Mouse (Mus musculus) ovary, postnatal 36 days (tissue): ENCODE results near the gene Phox2a.

Experiments used
- DNase-seq: peaks from one replicate; pipeline ENCODE4 v3.0.0; 2022; ENCODE audit warnings: low spot score, mixed read lengths

Phox2a gene

DNA sequence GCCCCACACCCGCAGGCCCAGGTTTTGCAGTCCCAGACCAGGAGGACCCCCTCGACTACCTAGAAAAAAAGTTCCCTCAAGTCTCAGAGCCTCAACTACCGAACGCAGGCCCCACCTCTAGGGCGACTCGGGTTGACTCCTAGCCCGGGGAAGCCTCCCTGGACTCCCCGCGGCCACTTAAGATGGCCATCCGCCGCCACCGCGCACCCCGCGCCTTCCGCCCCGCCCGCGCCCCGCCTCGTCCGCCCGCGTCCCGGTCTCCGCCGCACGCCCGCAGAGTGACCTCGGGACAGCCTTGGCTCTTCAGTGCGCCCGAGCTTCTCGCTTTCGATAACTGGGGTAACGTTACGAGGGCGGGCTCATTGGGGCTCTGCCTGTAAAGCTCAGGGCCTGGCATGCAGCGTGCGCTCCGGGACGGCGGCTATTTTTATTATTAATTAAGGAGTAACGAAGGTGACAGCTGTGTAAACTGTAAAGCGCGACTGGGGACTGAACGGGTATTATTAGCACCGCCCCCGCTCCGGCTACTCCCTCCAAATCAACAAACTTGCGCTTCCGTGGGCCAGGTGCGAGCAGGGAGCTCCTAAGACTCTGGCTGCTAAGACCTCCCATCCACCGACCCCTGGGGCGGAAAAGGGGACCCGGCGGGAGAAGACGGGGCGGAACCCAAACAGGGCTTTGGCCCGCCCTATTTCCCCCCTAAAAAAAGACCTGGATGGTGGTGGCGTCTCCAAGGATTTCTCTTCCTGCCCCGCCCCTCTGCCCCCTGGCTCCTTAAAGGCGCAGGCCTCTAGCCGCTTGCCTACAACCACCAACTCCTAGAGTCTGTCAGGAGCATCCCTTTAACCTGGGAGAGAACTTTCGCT, 19.7 kb downstream of the Phox2a start, which contains the start of gene Inppl1:
TSS of gene Inppl1 (minus strand) at position 624 of the 866 bp plus-strand sequence.
- peak; percentile 89 for DNase-seq

GRCm38 (mm10) chr7:101844186-101844585, 26.1 kb downstream of the Phox2a start:
- DNase-seq, result no peak

DNA sequence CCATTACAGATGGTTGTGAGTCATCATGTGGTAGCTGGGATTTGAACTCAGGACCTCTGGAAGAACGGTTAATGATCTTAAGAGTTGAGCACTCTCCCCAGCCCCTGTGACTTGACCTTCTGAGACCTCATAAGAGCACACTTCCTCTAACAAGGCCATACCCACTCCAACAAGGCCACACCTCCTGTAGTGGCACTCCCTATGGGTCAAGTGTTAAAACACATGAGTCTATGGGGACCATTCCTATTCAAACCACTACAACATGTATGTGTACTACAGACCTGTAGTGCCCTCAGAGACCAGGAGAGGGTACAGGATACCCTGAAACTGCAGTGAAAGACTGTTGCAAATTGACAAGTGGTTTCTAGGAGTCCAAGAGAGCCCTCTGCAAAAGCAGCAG, 29.8 kb downstream of the Phox2a start:
- DNase-seq, result no peak

DNA sequence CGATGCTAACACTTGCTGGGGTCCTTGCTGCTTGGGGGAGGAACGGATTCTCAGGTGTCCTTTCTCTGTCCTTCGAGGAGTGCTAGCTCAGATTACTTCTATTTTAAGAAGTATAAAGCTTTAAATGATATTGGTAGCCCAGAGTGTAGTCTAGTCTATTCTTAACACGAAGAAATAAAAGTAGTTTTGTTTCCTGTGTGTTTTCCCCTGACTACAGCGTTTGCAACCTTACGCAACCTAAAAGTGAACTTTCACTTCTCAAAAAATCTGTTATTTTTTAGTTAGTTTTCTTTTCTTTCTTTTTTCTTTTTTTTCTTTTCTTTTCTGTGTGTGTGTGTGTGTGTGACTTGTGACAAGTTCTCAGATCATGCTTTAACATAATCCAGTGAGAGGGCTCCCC, 33.6 kb downstream of the Phox2a start:
- DNase-seq, result no peak

- DNase-seq, result no peak
These were observed 34.7 kb downstream of the Phox2a start for GRCm38 (mm10) chr7:101852846-101853245.

DNA sequence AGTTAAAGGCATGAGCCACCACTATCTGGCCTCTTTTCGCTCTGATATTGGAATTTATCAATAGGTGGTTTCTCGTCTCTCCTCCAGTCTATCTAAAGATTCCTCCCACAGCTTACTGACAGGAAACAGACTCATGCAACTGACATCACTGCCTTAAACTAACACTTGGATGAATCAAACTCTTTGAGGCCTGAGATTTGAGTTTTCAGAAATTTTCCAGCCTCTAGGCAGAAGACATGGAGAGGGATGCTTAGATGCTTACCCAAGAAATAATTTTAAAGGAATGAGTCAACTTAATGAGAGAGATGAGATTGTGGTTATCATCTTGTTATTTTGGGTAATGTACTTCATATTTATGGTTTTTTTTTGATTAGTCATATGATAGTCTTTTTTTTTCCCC, 35.7 kb downstream of the Phox2a start:
- no peak for DNase-seq

DNA sequence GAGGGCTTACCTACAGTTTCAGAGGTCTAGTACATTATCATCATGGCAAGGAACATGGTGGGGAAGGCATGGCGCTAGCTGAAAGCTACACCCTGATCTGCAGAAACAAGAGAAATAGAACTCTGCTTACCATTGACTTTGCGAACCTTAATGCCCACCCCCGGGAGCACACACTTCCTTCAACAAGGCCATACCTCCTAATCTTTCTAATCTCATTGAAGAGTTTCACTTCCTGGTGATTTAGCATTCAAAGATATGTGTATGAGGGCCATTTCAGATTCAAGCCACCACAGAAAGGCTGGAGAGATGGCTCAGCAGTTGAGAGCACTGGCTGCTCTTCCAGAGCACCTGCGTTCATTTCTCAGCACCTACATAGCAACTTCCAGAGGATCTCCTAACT, 39.0 kb downstream of the Phox2a start, which contains the start of gene Folr2:
TSS of gene Folr2 (minus strand) at position 101 of the 400 bp plus-strand sequence.
- no peak for DNase-seq

DNA sequence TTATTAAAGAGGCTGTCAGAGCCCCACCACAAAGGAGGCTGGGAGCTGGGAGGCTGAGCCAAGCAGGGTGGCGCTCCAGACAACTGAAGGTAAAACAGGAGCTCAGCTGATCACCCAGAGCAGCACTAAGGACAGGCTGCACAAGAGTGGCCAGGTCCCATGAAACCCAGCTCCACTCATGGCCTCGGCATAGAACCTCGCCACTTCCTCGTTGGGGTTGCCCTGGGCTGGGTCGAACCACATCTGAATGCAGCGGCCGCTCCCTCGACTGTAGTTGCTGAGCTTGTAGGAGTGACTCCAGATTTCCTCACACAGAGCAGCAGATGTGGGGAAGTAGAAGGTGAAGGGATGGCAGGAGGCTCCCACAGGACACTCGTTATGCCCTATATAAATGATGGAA, 40.2 kb downstream of the Phox2a start:
- DNase-seq, result no peak

DNA sequence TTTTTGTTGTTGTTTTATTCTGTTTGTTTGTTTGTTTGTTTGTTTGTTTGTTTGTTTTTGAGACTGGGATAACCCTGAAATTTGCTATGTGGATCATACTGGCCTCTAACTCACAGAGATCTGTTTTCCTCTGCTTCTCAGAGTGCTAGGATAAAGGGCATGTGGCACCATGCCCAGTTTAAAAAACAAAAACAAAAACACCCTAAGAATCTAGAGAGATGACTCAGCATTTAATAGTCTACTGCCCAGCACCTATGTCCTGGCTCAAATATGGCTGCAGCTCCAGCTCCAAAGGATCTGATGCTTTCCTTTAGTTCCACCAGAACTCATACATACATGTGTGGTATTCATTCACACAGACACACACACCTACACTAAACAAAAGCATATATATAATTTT, 42.9 kb downstream of the Phox2a start:
- no peak for DNase-seq

- DNase-seq, result no peak
These were observed 44.2 kb downstream of the Phox2a start for GRCm38 (mm10) chr7:101862291-101862690.

- DNase-seq, result no peak
These were observed 45.3 kb downstream of the Phox2a start, which contains the start of gene Anapc15 for GRCm38 (mm10) chr7:101863415-101863814. Anapc15 (plus strand) TSS chr7:101863715.

DNA sequence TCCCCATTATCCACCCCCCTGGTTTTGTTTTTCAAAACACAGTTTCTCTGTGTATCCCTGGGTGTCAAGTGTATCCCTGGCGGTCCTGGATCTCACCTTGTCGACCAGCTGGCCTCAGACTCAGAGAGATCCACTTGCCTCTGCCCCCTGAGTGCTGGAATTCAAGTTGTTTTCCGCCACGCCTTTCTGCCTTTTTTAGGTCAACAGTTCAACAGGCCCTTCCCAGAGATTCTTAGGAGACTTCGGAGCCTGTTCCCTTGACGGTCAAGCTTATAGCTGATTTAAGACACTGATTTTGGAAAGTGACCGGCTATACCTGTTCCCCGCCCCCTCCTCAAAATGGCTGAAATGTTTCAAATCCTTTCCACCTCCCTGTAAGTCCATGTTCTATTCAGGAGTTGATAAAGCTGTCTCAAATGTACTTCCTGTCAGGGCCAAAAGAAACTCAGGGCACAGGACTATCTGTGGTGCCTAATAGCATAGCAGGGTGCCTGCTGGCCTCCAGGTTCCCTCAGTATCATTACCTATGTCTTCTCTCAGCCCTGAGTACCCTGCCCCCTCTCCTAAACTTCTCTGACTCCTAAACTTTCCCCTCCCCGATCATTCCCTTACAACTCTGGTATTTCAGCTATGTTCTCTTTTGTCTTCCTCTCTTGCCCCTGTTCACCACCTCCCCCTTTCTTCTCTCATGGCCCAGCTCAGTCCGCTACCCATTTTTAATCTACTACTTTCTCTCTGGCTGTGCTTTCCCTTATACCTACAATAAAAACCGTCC, 48.6 kb downstream of the Phox2a start:
- DNase-seq, result no peak

DNA sequence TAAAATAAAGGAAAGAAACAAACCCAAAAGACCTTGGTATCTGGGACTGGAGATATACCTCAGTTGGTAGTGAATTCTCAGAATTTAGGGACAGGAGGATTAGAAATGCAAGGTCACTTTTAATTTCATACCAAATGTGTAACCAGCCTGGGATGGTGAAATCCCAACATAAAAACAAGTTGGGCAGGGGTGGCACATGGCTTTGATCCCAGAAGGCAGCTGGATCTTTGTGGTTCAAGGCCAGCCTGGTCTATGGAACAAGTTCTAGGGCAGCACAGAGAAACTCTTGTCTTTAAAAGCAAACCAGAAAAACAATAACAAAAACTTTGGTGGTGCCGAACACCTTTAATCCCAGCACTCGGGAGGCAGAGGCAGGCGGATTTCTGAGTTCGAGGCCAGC, 49.4 kb downstream of the Phox2a start:
- no peak for DNase-seq

DNA sequence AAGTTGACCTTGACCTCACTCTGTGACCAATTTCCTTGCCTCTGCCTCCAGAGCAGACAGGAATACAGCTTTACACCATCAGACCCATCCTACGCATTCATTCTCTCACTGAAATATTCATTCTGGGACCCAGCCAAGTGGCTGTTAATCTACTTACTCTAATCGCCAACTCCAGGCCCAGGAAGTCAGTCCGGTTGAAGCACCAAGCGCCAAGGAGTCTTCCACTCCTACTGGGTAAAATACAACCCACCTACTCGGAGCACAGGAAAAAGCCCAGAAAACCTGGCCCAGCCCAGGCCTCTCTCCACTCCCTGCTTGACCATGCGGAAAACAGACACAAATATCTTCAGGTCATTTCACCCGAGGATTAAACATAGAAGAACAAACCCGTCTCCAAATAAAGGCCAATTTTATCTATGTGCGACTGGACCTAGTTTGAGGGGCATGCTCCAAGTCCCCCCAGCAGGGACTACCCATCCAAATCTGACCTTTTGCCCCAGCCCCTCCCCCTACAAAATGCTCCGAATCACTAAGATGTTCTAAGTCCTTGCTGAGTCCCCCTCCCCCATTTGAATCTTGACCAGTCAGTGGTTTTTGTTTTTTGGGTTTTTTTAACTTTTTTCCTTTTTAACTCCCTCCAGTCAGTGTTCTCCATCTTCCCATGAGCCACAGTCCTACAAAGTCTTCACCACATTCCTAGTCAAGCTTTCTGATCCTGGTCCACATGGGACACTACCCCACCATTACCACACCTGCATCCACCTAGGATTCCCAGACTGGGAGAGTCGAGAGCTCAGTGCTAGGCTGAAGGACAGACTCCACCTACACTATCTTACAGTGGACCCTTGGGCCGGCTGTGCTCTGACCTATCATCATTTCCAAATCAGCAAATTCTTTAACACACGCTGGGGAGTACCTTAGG, 50.4 kb downstream of the Phox2a start:
- DNase-seq, result peak; percentile 11

DNA sequence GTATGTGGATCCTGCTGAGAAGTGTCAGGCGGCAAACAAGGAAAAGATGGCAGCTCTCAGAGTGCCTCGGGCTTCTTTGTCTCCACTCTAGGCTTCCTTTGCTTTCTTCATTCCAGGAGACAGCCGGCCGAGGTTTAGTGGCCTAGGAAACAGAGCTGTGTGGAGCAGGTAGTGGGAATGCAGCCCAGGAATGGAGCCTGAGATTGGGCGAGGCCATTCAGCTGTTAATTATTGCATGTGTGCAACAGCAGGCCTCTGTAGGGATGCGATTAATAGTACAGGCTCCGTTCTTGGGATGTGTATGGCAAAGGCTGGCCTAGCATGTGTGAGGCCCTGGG, 51.0 kb downstream of the Phox2a start:
- DNase-seq, result no peak

GRCm38 (mm10) chr7:101870629-101871028, 52.5 kb downstream of the Phox2a start, which contains the start of gene Folr1:
Folr1 (minus strand) TSS chr7:101870788.
- no peak for DNase-seq

GRCm38 (mm10) chr7:101871296-101871695, 53.2 kb downstream of the Phox2a start:
- DNase-seq, result peak; percentile 27
